Mouse (Mus musculus) heart, adult 8-10 months (tissue): Measurements from ENCODE around the gene Gm28051. TPM values are rescaled to one million over a fixed set of nuclear protein-coding genes. Genes with fewer than 3 reads are reported as not detected.

ENCODE experiments used
- DNase-seq: peaks from one replicate; pipeline ENCODE4 v3.0.0; 2022; ENCODE audit warnings: low spot score
- total RNA-seq, 4 experiments: library from RNA; stranded (reverse); gene quantifications; 2 replicates each; pipeline ENCODE4 v1.2.4; 2022

Gene Gm28051
- total RNA-seq, 4 experiments from 2014 or later = not detected

DNA sequence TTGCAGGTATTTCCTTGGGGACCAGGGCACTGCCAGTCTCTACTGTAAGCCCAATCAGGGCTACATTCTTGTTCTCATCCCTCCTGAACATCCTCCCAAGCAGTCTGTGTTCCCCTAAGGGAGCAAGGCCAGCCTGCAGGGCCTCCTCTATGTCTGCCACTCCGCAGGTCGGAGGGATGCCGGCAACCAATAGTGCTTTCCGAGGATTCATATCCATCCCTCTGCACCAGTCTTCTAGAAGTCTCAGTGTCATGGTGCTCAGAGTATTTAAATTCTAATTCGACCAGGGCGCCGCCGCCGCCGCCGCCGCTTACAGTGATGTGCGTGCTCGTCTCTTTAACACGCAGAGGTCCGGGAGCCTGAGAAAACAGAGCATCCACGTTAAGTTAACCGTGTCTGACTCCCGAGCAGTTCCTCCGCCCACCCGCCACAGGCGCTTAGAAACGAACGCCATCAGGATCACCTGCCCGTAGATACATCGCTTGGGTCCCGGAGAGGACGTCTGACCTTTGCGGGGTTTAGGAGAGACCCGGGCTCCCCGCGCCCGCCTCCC, 14.5 kb downstream of the Gm28051 start:
- DNase-seq = no peak

DNA sequence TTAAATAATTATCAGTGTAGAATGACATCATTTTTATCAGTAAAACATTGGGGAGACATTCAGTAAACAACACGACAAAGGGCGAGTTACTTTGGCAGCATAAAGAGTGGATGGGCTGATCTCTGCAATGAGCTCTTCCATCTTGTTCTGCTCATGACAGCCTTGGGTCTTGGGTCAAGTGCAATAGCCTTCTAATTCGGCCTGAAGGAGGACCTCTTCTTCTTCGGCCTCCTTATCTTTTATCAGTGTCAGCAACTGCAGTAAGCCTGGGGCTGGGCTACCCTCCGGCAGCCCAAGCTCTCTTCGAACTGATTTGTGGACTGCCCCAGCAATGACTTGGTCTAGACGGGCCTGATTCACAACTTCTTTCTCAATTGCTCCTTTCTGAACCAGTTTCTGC, 15.5 kb downstream of the Gm28051 start:
- no peak for DNase-seq

DNA sequence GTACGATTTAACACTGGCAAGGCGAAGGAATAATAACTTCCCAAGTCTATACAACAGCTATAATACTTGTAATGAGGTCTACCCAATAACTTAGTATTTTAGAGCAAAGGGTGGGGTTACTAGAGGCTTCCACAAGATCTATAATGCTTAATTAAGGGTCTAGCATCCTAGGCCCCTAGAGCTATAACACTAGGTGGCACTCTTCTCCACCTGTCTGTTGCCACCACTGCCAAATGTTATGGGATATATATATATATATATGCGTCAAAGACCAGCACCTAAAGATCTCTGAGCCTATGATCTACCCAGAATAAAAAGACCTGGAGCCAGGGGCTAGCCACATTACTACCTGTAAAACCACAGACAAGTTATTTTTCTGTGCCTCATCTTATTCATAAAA, 17.3 kb downstream of the Gm28051 start:
- no peak for DNase-seq

DNA sequence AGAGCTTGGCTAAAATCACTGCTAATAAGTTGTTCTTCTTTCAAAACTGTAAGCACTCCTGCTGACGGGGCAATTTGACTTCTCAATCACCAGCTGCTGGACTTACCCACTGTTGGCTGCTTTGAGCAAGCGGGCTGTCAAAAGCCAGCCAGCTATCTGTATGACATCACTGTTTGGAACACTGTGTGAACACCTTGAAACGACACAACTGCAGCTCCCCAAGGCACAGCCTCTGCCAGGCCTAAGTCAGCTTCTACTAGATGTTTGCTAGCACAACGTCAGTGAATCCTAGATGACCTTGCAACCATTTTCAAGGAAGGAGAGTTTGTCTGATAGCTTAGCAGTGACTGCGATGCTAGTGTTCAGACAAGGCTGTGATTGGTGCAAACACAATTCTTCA, 18.5 kb downstream of the Gm28051 start:
- no peak for DNase-seq

DNA sequence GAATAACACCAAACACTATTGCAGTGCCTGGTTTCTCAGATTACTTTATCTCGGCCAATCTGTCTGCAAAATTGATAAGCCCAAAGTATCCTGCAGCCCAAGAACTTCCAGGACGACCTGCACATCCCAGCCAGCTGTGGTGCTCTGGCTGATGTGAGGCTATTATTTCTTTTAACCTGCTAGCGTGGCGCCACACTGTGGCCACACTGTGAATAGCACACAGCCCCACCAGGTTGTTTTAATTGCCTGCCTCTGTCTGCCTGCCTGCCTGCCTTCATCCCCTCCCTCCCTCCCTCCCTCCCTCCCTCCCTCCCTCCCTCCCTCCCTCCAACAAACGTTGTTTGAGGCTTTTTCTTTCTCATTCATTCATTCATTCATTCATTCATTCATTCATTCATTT, 24.2 kb downstream of the Gm28051 start:
- DNase-seq = peak; percentile 47

DNA sequence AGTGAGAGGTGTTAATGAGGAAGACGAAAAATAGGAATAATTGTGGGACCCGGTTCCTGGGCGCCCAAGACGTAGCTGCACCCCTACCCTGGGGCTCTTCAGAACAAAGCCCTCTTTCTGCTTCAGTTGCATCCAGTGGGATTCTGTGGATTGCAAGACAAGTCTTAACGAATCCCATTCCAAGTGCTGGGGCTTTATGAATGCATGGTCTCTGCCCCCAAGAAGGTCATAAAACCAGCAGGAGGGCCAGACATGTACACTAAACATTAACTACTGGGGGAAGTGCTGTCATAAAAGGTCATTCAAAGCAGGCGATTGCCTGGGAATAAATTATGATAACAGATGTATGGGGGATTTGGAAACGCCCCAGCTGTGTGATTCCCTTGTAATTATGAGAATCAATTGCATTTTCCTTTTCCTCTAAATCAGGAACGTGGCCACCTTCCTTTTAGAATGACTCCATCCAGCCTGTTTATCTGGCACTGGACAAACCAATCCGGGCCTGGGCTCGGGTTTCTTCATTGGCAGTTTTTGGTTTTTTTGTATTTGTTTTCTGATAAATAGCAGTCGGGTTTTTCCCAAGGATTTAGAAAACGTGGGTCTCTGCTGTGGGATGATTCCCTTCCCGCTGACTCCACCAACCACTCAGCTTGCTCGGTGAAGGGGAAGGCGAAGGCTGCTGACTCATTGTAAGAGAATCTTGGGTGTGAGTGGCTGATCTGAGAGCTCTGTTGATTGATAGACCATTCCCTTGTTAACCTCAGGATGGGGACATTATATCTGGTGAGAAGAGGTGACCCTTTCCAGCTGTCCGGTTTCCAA, 26.6 kb downstream of the Gm28051 start:
- DNase-seq = no peak

DNA sequence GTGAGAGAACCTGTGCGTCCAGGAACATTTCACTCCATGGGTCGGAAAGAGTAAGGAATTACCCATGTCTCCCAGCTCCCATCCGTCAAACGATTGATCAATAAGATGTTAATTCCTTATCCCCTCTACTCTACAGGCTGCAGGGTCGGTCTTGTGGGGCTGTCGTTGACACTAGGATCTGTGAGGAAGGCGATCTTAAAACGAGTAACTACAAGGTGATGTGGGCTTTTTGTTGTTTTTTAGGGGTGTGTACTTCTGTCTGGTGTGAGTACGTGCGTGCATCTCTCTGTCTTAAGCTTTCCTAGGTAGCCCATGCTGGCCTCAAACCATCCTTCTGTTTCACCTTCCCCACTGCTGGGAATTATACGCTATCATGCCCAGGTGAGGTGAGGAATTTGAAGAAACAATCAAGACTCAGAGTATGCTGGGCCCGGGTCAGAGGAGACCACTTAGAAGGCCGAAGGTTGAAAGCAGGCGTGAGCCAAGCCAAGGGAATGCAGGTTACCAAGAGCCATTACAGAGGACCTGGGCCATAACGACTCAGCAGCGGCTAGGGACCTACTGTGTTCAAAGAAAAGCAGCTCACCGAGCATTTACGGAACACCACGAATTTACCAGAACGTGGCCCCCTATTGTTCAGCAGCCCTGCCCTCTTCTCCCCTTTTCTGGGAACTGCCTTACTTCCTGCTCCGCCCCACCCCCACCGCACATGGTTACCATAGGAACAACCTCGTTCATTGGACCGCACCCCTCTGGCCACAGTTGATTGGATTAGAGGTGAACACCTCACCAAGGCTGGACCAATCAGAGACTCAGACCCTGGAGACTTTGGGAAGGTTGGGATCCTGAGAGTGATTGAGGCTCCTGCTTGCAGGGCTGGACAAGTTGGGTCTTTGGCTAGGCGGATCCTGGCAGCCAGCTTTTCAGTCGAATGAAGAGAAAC, 27.4 kb downstream of the Gm28051 start:
- no peak for DNase-seq

DNA sequence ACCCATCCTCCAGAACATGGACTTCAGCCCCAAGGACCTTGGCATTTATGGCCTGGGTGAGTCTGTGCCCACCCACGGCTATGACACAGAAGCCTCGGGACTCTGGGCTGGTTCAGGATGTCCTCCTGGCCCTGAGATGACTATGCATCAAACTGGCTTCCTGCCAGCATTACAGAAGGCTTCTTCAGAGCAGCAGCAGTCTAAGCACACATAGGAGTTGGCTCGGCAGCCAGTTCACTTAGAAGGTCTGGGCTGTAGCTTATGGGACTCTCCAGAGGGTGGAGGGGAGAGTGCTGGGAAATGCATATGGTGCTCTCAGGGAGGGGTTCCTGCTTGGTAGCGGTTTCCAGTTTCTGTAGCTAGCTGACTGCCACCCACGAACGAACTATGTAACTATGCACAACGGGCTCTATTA, 31.8 kb downstream of the Gm28051 start:
- DNase-seq = no peak

DNA sequence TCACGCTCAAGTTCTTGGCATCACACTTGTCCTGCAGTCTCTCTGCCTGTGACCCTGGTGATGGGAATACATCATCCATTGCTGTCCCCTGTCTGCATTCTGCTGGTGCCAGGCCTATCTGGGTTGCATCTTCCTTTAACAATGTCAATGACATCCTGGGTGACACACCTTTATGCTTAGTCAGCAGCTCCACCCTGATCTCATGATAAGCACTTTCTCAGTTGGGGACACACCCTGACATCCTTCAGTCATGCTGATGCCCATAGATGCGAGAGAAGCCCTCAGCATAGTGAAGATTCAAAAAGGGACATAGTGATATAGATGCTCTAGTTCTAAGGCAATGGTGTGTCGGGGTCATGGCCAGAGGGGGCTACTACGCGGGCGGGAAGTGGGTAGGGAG, 32.4 kb downstream of the Gm28051 start:
- DNase-seq = no peak

DNA sequence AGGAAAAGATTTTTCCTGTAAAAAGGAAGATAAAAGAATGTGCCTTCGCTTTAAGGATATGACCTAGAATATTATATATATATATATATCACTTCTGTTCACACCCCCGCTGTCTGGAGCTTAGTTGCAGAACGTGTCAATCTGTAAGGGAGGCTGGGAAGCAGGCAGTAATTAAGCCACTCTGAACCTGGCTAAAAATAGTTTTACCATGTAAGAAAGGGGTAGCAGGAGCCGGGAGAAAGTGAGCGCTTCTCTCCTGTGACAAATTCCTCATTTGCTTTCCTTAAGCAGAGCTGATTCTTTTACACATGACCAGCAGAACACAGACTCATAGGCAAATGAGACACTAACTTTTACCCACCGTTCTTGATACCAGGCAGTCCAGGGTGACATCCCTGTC, 33.7 kb downstream of the Gm28051 start:
- DNase-seq = no peak

DNA sequence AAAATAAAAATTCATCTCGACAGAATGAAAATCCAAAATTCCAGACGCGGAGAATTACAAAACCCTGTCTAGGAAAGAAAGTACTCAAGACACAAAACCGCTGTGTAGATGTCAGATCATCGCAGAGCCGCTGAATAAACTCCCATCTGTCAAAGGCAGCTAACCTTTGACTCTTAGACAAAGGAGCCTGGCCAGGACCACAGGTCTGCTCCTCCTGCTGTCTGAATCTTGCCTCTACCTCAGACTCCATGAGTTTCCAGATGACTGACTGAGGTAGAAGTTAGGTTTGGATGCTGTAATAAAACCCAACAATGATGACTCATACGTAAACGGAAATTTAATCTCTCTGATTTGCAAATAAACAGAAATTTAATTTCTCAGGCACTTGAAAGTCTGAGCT, 34.6 kb downstream of the Gm28051 start:
- no peak for DNase-seq

DNA sequence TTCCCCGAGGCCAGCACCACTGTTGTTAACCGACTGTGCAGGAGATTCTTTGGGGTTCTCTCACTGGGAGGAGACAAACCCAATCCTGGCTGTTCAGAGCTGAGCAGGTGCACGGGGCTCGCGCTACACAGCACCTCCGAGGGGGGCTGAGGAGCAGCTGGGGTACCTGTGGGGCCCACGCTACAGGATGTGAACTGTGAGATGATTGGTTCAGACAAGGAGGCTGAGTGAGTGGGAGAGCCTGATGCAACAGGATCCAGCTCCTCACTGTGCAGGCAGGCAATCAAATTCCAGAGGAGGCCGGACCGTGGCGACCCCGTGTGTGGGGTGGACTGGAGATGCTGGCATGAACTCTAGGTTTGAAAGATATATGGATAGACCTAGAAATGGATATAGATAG, 35.1 kb downstream of the Gm28051 start:
- DNase-seq = no peak

DNA sequence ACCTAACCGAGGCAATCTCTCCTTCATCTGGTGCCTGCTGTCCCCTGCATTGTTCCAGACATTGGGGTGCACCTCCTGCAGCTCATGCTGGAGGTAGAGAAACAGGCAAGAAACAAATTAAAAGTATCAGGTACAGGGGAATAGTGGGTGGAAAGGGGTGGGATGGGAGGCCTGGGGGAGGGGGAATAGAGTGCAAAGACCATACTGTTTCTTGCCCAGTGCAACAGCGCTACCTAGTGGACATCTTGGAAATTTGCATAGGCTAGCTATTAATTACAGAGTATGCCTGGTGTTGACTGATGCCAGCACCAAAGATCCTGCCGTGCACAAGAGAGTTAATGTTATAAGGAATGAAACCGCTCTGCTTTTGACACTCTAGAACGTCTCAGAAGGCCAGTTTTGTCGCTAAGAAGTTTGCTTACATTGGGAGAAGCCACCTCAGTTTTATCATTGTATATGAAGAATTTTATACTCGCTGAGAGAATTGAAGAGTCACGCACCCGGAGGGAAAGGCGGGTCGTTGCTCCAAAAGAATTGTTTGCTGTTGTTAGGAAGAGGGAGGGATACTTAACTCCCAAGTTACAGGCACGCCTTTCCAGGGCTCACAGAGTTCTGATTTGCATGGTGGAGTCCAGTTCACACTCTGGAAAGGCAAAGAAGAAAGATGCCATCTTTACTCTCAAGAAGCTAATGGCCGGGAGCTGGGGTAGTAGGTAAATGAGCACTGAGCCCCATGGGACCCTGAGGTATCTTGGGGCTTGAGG, 37.8 kb downstream of the Gm28051 start:
- DNase-seq = peak; percentile 31

DNA sequence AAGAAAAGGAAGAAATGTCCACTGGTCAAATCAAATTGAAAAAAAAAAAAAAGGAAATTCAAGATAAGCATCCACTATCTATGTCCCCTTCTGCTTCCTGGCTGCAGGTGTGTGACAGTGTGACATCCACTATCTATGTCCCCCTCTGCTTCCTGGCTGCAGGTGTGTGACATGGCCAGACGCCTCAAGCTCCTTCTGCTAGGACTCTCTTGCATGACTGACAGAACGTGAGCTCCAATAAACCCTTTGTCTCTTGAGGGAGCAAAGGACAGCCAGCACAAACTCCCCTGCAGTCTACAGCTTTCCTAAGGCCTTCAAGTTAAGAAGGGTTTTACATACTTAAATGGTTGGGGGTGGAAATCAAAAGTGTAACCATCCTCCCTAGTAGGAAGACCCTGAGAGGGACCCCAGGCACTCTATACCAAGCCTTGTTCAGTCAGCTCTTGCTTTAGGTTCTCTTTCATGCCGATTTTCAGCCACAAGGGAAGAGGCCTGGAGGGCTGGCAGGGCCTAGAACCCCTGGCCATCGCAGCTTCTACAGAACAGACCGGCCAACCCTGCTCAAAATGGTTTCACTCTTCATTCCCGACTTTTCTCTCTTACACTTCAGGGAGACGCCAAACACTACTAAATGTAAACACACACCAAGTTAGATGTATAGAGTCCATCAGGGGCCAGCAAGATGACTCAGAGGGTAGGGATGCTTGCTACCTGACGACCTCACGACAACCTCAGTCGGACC, 42.7 kb downstream of the Gm28051 start:
- no peak for DNase-seq

DNA sequence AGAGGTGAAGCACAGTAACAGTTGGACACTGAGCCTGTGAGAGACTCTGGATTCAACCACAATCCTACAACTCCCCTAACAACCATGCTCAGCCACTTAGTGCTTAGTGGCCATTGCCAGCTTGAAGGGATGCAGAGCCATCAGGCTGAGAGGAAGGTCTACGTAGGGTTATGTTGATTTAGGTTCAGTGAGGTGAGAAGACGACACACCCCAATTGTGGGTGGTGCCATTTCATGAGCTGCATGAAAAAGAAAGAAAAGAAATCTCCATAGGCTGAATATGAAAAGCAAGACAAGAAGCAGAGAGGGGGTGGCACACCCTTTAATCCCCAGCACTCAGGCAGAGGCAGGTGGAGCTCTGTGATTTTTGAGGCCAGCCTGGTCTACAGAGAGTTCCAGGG, 43.4 kb downstream of the Gm28051 start:
- DNase-seq = no peak

DNA sequence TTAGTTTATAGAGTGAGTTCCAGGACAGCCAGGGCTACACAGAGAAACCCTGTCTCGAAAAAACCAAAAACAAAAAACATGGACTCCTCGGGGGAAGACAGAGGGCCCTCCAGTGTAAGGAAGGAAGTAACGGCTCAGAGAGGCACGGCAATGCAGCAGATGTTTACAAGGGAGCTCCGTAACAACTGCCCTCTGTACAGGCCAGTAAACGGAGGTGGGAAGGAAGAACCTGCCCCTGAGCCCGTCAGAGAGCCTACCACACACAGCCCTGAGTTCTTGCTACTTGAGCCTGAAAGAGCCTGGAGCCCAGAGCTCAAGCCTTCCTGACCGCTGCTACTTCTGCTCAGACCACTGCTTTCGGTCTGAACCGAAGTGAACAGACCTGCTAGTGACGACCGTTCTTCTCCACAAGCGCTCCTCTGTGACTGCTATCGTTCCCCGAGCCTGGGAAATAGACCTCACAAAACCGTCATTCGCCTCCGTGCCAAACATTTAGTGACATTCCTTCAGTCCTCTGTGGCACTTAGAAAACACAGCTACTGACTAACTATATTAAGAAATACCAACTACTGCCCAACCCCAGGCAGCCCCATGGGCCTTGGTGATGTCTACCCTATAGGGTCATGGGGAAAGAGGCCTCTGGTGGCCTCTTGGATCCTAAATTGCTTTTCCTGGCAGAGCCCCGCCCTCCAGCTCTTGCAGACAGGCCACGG, 44.3 kb downstream of the Gm28051 start:
- DNase-seq = no peak

DNA sequence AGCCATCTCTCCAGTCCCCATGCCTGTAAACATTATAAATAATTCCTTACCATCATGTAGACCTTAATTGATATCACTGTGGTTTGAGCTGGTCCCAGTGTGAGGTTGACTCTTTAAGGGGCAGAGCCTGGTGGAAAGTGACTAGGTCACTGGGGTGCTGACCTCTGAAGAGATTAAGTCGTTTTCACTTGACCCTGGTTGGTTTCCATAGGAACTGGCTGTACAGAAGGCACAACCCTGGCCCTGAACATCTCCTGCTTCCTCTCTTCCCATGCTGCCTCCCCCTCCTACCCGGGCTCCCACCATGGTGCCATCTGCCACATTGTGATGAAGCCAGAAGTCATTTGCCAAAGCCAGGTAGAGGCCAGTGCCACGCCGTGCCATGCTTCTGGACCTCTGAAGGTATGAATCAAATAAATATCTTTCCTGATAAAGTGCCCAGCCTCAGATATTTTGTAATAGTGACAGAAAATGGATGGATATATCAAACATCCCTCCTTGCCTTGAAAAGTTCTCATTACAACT, 46.7 kb downstream of the Gm28051 start:
- no peak for DNase-seq

DNA sequence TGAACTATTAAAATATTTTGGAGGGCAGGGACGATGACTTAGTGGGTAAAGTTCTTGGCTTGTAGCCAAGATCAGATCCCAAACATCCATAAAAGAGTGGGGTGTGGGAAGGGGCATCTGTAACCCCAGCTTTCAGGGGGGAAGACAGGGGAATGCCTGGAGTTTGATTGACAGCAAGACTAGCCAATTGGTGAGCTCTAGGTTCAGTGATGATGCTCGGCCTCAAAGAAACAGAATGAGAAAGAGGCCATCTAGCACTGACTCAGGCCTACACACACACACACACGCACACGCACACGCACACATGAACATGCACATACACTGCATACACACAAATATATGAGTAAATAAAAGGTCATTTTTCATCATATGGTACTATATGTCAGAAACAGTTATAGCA, 47.7 kb downstream of the Gm28051 start:
- no peak for DNase-seq

DNA sequence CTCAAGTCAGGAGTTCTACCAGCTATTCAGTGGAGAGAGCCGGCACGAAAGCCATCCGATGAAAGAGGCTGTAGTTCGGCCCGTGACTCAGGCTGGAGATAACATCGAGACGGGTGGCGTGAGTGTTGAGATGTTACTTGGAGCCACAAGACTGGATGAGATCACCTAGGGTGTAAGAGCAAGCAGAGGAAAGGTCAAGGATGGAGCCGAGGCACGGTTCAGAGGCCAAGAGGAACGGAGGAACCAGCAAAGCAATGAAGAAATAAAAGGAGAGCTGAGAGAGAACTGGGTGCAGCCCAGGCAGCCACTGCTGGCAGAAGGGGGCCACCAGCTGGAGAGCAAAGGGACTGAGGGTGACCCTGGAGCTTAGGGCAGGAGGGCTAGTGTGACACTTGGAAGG, 49.3 kb downstream of the Gm28051 start:
- peak; percentile 28 for DNase-seq

DNA sequence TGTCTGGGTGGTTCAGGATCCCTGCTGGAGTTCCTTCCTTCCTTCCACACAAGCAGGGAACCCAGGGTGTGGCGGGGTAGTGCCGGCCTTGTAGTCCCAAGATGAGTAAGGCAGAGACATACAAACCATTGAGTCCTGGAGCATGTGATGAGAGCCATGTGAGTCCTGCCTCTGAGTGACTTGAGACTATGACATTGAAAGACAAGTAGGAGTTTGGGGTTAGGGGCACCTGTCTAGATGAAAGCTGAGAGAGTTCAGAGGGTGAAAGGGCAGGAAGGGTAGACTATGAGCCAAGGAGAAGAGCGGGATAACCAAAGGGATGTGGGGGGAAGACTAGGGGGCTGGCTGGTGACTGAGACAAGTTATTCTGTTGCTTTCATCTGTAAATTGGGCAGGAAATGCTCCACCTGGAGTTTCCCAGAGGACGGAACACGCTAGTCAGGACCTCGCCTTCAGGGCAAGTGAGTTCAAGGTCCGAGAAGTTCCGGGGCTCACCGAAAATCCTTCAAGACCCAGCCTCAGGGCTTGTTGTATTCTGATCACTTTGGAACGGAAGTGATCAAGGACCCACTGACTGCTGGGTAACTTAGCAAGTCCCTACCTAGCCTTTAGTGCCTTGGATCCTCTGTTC, 50.6 kb downstream of the Gm28051 start:
- DNase-seq = no peak
